Mouse (Mus musculus): Measurements from ENCODE around the gene Ptprd. TPM values are rescaled to one million over a fixed set of nuclear protein-coding genes. Genes with fewer than 3 reads are reported as not detected.
"Not testable (repeated sequence)": the region's sequence is repeated elsewhere in the genome, so short reads cannot be mapped to it uniquely, and the experiment has no call there.

Ptprd gene
- total RNA-seq, 2 experiments from 2014 or later, result 8.9 to 9.2 TPM

GRCm38 (mm10) chr4:76190788-76191187 lies 2021.0 kb downstream of the Ptprd start:
- intact Hi-C loops (cut with DNase I), result no loop called here
- no peak for DNase-seq (ENCODE audit: low spot score)

GRCm38 (mm10) chr4:76183095-76183494 lies 2028.7 kb downstream of the Ptprd start:
- intact Hi-C loops (cut with DNase I), result no loop called here
- no peak for DNase-seq (ENCODE audit: low spot score)

- DNase-seq (ENCODE audit: low spot score), result no peak
- intact Hi-C loops (cut with DNase I), result no loop called here
Observed at GRCm38 (mm10) chr4:76179497-76179896, 2032.3 kb downstream of the Ptprd start.

GRCm38 (mm10) chr4:76175086-76175485 lies 2036.7 kb downstream of the Ptprd start:
- intact Hi-C loops (cut with DNase I), result no loop called here
- no peak for DNase-seq (ENCODE audit: low spot score)

- intact Hi-C loops (cut with DNase I), result no loop called here
- DNase-seq (ENCODE audit: low spot score), result no peak
Observed at GRCm38 (mm10) chr4:76155750-76156149, 2056.0 kb downstream of the Ptprd start.

- intact Hi-C loops (cut with DNase I), result no loop called here
- DNase-seq (ENCODE audit: low spot score), result no peak
Observed at GRCm38 (mm10) chr4:76154190-76154589, 2057.6 kb downstream of the Ptprd start.

- intact Hi-C loops (cut with DNase I), result no loop called here
- DNase-seq (ENCODE audit: low spot score), result no peak
Observed at GRCm38 (mm10) chr4:76144925-76145324, 2066.8 kb downstream of the Ptprd start.

- intact Hi-C loops (cut with DNase I), result no loop called here
- no peak for DNase-seq (ENCODE audit: low spot score)
Observed at GRCm38 (mm10) chr4:76144333-76144732, 2067.4 kb downstream of the Ptprd start.

- intact Hi-C loops (cut with DNase I), result no loop called here
- no peak for DNase-seq (ENCODE audit: low spot score)
Observed at GRCm38 (mm10) chr4:76137901-76138300, 2073.9 kb downstream of the Ptprd start.

- intact Hi-C loops (cut with DNase I), result no loop called here
- DNase-seq (ENCODE audit: low spot score), result no peak
Observed at GRCm38 (mm10) chr4:76136625-76137024, 2075.1 kb downstream of the Ptprd start.

GRCm38 (mm10) chr4:76091845-76092244 lies 2119.9 kb downstream of the Ptprd start:
- intact Hi-C loops (cut with DNase I), result no loop called here
- no peak for DNase-seq (ENCODE audit: low spot score)

GRCm38 (mm10) chr4:76089866-76090265 lies 2121.9 kb downstream of the Ptprd start:
- no peak for DNase-seq (ENCODE audit: low spot score)
- intact Hi-C loops (cut with DNase I), result no loop called here

- no peak for DNase-seq (ENCODE audit: low spot score)
- intact Hi-C loops (cut with DNase I), result no loop called here
Observed at GRCm38 (mm10) chr4:76076051-76076450, 2135.7 kb downstream of the Ptprd start.

- intact Hi-C loops (cut with DNase I), result no loop called here
- no peak for DNase-seq (ENCODE audit: low spot score)
Observed at GRCm38 (mm10) chr4:76073286-76073685, 2138.5 kb downstream of the Ptprd start.

GRCm38 (mm10) chr4:76071720-76072119 lies 2140.0 kb downstream of the Ptprd start:
- DNase-seq (ENCODE audit: low spot score), result no peak
- intact Hi-C loops (cut with DNase I), result no loop called here

GRCm38 (mm10) chr4:76056836-76057235 lies 2154.9 kb downstream of the Ptprd start:
- DNase-seq (ENCODE audit: low spot score), result no peak
- intact Hi-C loops (cut with DNase I), result no loop called here

GRCm38 (mm10) chr4:76045650-76046049 lies 2166.1 kb downstream of the Ptprd start:
- intact Hi-C loops (cut with DNase I), result no loop called here
- DNase-seq (ENCODE audit: low spot score), result no peak

- DNase-seq (ENCODE audit: low spot score), result no peak
- intact Hi-C loops (cut with DNase I), result no loop called here
Observed at GRCm38 (mm10) chr4:76044802-76045201, 2167.0 kb downstream of the Ptprd start.

GRCm38 (mm10) chr4:76037178-76037577 lies 2174.6 kb downstream of the Ptprd start:
- DNase-seq (ENCODE audit: low spot score); intact Hi-C loops (cut with DNase I): not testable (repeated sequence)

GRCm38 (mm10) chr4:76025571-76026325 lies 2186.0 kb downstream of the Ptprd start:
- no peak for DNase-seq (ENCODE audit: low spot score)
- intact Hi-C loops (cut with DNase I), result no loop called here

- intact Hi-C loops (cut with DNase I), result no loop called here
- no peak for DNase-seq (ENCODE audit: low spot score)
Observed at GRCm38 (mm10) chr4:76024502-76024821, 2187.3 kb downstream of the Ptprd start.
